Mouse (Mus musculus) neural tube, embryonic 11.5 days (tissue): ENCODE data around the gene Cc2d1b. TPM values are rescaled to one million over a fixed set of nuclear protein-coding genes. Genes with fewer than 3 reads are reported as not detected.
A peak's percentile ranks its signal among the peaks of the same experiment; 100 is the strongest.

Experiments used
- ATAC-seq: fragments of 200-750 bp; cut with Nextera tagmentation; 2 replicates; pipeline ENCODE4 v1.8.0; 2017; ENCODE audit warnings: moderate number of reproducible peaks, mild to moderate bottlenecking, moderate TSS enrichment, moderate library complexity; ENCODE audit not compliant: insufficient read depth, low FRiP score, low TSS enrichment
- DNase-seq: peaks from one replicate; pipeline ENCODE4 v3.0.0-alpha.2; 2015; ENCODE audit warnings: low spot score
- H3K27ac ChIP-seq: fragments of 300-500 bp; sonication (generic); 2 replicates; pipeline ENCODE4 v1.5.1; 2014; ENCODE audit warnings: low read depth, mild to moderate bottlenecking, low read length
- H3K27me3 ChIP-seq: fragments of 300-500 bp; sonication (generic); 2 replicates; pipeline ENCODE4 v1.6.1; 2014; ENCODE audit warnings: mild to moderate bottlenecking, low read length, mixed read lengths; ENCODE audit not compliant: control insufficient read depth, insufficient read depth
- H3K36me3 ChIP-seq: fragments of 300-500 bp; sonication (generic); 2 replicates; pipeline ENCODE4 v1.6.1; 2014; ENCODE audit warnings: mild to moderate bottlenecking, low read length, moderate library complexity, mixed read lengths; ENCODE audit not compliant: control insufficient read depth, insufficient read depth
- H3K4me1 ChIP-seq: fragments of 300-500 bp; sonication (generic); 2 replicates; pipeline ENCODE4 v1.6.1; 2014; ENCODE audit warnings: low read length, mixed read lengths; ENCODE audit not compliant: control insufficient read depth, insufficient read depth
- H3K4me2 ChIP-seq: fragments of 300-500 bp; sonication (generic); 2 replicates; pipeline ENCODE4 v1.6.1; 2014; ENCODE audit warnings: low read depth, mild to moderate bottlenecking, moderate library complexity
- H3K4me3 ChIP-seq: fragments of 300-500 bp; sonication (generic); 2 replicates; pipeline ENCODE4 v1.5.1; 2014; ENCODE audit warnings: low read depth, low read length
- H3K9ac ChIP-seq: fragments of 300-500 bp; sonication (generic); 2 replicates; pipeline ENCODE4 v1.6.1; 2014; ENCODE audit warnings: mild to moderate bottlenecking, low read length
- H3K9me3 ChIP-seq: fragments of 300-500 bp; sonication (generic); 2 replicates; pipeline ENCODE4 v1.6.1; 2016; ENCODE audit warnings: low read length; ENCODE audit not compliant: control insufficient read depth
- WGBS: fragments of 180-500 bp; shearing (Covaris S2); extraction: QIAGEN DNeasy Blood & Tissue Kit; methylation state at CpG from one replicate; pipeline ENCODE4 v1.1.7; 2014; 5-methylcytosine and 5-hydroxymethylcytosine counted together
- polyA plus RNA-seq: library from polyadenylated mRNA; unstranded; fragments of >200 nt; fragmentation: Nextera tagmentation; extraction: Ambion mirVana; gene quantifications from 2 replicates; pipeline ENCODE4 v1.2.1, GENCODE M21; 2014

Cc2d1b gene
- 17.5 and 18.1 TPM in 2 replicates for polyA plus RNA-seq

GRCm38 (mm10) chr4:108619587-108620341 is at the start of gene Cc2d1b:
TSS of gene Cc2d1b (plus strand) at chr4:108619940.
- WGBS = under 1% methylated on average over 67 of the region's 86 CpGs
- H3K4me1 ChIP-seq = peaks cover 4% of the 10 kb centered on the region
- H3K9me3 ChIP-seq = no peaks in the 10 kb centered on the region
- ATAC-seq (peak; percentile 91), DNase-seq (peak; percentile 91)
- H3K4me3 ChIP-seq = peak within 1 kb of the TSS; percentile 70
- H3K27me3 ChIP-seq = no peaks in the 10 kb centered on the region
- H3K9ac ChIP-seq = peak within 1 kb of the TSS; percentile 83
- H3K4me2 ChIP-seq = peak within 1 kb of the TSS; percentile 92
- no peaks in the 10 kb centered on the region for H3K36me3 ChIP-seq
- H3K27ac ChIP-seq = peak within 1 kb of the TSS; percentile 69

GRCm38 (mm10) chr4:108572644-108573043 is 47.1 kb upstream of the Cc2d1b start:
- DNase-seq (no peak), ATAC-seq (no peak)
- Histone ChIP-seq H3K27me3 (no peaks in the 10 kb centered on the region), H3K27ac (no peak overlapping the region), H3K9me3 (no peaks in the 10 kb centered on the region), H3K4me2 (no peak overlapping the region), H3K36me3 (peaks cover 7% of the 10 kb centered on the region; the same call in 1 of the 2 replicates), H3K9ac (no peak overlapping the region), H3K4me1 (peaks cover under 1% of the 10 kb centered on the region; the same call in 1 of the 2 replicates), H3K4me3 (no peak overlapping the region)
- WGBS = 94% methylated on average over 3 of the region's 3 CpGs

GRCm38 (mm10) chr4:108578840-108579742 is 40.6 kb upstream of the Cc2d1b start, which contains the start of the genes Prpf38a and Orc1:
TSS of gene Prpf38a (minus strand) at chr4:108579336.
TSS of gene Orc1 (plus strand) at chr4:108579423.
- peak within 1 kb of the TSS; percentile 60 for H3K27ac ChIP-seq
- peak within 1 kb of the TSS; percentile 78 for H3K4me2 ChIP-seq
- no peaks in the 10 kb centered on the region for H3K9me3 ChIP-seq
- peak; percentile 98 for ATAC-seq
- no peaks in the 10 kb centered on the region for H3K27me3 ChIP-seq
- 0 out of 2 replicates have a peak, but pooled peaks cover 2% of the 10 kb centered on the region for H3K36me3 ChIP-seq
- DNase-seq = peak; percentile 98
- peaks cover 6% of the 10 kb centered on the region for H3K4me1 ChIP-seq
- peak within 1 kb of the TSS; percentile 64 for H3K9ac ChIP-seq
- under 1% methylated on average over 64 of the region's 64 CpGs for WGBS
- H3K4me3 ChIP-seq = peak within 1 kb of the TSS; percentile 55

DNA sequence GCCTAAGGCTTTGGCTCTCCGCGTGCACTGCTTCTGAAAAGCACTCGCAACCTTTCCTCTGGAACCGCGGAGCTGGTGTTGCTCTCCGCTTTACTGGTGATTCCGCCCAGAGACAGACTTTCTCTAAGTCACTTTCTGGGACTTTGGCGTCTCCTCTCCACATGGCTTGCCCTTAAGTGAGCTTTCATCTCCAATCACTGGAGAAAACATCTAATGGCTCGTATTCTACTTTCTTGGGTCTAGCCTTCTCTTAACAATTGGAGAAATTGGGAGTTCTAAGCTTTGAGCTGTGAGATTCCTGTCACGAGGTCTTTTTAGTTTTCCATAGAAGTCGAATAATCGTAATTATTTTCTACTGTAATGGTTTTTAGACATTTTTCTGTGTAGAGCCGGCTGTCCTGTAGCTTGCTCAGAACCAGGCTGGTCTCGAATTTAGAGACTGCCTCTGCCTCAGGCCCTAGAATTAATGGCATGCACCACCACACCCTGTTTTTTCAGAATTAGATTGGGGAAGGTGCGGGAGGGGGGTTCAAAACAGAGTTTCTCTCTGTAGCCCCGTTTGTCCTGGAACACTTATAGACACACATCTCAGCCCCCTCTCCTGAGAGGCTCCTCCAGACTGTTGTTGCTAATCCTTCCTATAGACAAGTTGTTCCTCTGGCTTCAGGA is 39.9 kb upstream of the Cc2d1b start:
- Histone ChIP-seq H3K27ac (peak overlapping the region; percentile 60; the same call in 1 of the 2 replicates), H3K4me2 (peak overlapping the region; percentile 78), H3K4me3 (peak overlapping the region; percentile 55), H3K9me3 (no peaks in the 10 kb centered on the region), H3K27me3 (no peaks in the 10 kb centered on the region), H3K4me1 (peaks cover 6% of the 10 kb centered on the region), H3K36me3 (no peaks in the 10 kb centered on the region), H3K9ac (peak overlapping the region; percentile 64)
- no peak; the same call in 1 of the 2 replicates for ATAC-seq
- 1% methylated on average over 16 of the region's 16 CpGs for WGBS
- no peak for DNase-seq

DNA sequence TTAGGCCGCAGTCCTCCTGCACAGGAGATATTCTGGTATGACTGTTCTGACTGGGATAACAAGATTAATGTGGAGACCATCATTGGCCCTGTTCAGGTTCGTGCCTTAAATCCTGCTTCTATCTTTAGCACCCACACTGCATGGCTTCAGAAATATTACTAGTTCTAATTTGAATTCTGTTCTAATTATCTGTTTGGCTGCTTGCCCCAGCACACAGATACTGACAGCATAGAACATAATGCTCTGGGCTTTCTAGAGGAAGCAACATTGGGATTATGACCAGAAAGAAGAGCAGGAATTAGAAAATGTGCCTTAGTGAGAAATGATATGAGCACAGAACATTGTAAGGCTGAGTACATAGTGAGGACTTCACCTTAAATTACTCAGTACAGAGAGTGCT is 26.4 kb upstream of the Cc2d1b start:
- H3K9me3 ChIP-seq = no peaks in the 10 kb centered on the region
- no peak overlapping the region for H3K9ac ChIP-seq
- H3K4me3 ChIP-seq = no peak overlapping the region
- no peaks in the 10 kb centered on the region for H3K4me1 ChIP-seq
- peaks cover 4% of the 10 kb centered on the region; the same call in 1 of the 2 replicates for H3K36me3 ChIP-seq
- H3K27me3 ChIP-seq = no peaks in the 10 kb centered on the region
- no peak for DNase-seq
- 91% methylated on average over 2 of the region's 2 CpGs for WGBS
- ATAC-seq = no peak
- no peak overlapping the region for H3K27ac ChIP-seq
- H3K4me2 ChIP-seq = no peak overlapping the region

DNA sequence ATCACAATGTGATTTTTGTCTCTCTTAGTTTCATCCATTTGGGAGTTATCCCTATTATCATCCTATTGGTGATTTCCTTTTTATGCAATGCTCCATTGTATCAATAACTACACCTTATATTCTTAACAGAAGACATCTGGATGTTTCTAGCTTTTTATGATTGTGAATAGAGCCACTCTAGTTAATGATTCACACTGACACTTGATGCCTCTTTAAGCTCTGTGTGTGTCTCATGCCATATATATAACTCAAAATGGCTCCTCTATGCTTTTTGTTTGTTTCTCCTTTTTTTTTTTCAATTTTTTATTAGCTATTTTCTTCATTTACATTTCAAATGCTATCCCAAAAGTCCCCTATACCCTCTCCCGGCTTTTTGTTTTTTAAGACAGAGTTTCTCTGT is 24.0 kb upstream of the Cc2d1b start:
- Histone ChIP-seq H3K9ac (no peak overlapping the region), H3K9me3 (no peaks in the 10 kb centered on the region), H3K4me1 (no peaks in the 10 kb centered on the region), H3K36me3 (peaks cover 4% of the 10 kb centered on the region; the same call in 1 of the 2 replicates), H3K27me3 (no peaks in the 10 kb centered on the region), H3K27ac (no peak overlapping the region), H3K4me3 (no peak overlapping the region), H3K4me2 (no peak overlapping the region)
- ATAC-seq = no peak
- no peak for DNase-seq
- 93% methylated on average over 1 of the region's 1 CpGs for WGBS

- H3K9me3 ChIP-seq = no peaks in the 10 kb centered on the region
- H3K4me2 ChIP-seq = no peak overlapping the region
- H3K27me3 ChIP-seq = no peaks in the 10 kb centered on the region
- WGBS = 91% methylated on average over 4 of the region's 4 CpGs
- H3K4me1 ChIP-seq = no peaks in the 10 kb centered on the region
- ATAC-seq (no peak), DNase-seq (no peak)
- H3K9ac ChIP-seq = no peak overlapping the region
- H3K27ac ChIP-seq = no peak overlapping the region
- H3K4me3 ChIP-seq = no peak overlapping the region
- peaks cover 4% of the 10 kb centered on the region; the same call in 1 of the 2 replicates for H3K36me3 ChIP-seq
Measured at GRCm38 (mm10) chr4:108598306-108598705, 21.4 kb upstream of the Cc2d1b start.

GRCm38 (mm10) chr4:108601870-108602269 is 17.9 kb upstream of the Cc2d1b start:
- DNase-seq (no peak), ATAC-seq (no peak)
- Histone ChIP-seq H3K9me3 (no peaks in the 10 kb centered on the region), H3K27ac (no peak overlapping the region), H3K4me2 (no peak overlapping the region), H3K9ac (no peak overlapping the region), H3K4me1 (no peaks in the 10 kb centered on the region), H3K27me3 (no peaks in the 10 kb centered on the region), H3K36me3 (peaks cover 7% of the 10 kb centered on the region; the same call in 1 of the 2 replicates), H3K4me3 (no peak overlapping the region)
- 92% methylated on average over 7 of the region's 7 CpGs for WGBS
